Mouse (Mus musculus) retina, postnatal 7 days (tissue): ENCODE measurements around the gene Spr.
A peak's percentile ranks its signal among the peaks of the same experiment; 100 is the strongest.
"Not testable (repeated sequence)": the region's sequence is repeated elsewhere in the genome, so short reads cannot be mapped to it uniquely, and the experiment has no call there.

Experiments
- DNase-seq: peaks from one replicate; pipeline ENCODE4 v3.0.0-alpha.2; 2012; ENCODE audit warnings: low read depth, low spot score

Gene Spr

DNA sequence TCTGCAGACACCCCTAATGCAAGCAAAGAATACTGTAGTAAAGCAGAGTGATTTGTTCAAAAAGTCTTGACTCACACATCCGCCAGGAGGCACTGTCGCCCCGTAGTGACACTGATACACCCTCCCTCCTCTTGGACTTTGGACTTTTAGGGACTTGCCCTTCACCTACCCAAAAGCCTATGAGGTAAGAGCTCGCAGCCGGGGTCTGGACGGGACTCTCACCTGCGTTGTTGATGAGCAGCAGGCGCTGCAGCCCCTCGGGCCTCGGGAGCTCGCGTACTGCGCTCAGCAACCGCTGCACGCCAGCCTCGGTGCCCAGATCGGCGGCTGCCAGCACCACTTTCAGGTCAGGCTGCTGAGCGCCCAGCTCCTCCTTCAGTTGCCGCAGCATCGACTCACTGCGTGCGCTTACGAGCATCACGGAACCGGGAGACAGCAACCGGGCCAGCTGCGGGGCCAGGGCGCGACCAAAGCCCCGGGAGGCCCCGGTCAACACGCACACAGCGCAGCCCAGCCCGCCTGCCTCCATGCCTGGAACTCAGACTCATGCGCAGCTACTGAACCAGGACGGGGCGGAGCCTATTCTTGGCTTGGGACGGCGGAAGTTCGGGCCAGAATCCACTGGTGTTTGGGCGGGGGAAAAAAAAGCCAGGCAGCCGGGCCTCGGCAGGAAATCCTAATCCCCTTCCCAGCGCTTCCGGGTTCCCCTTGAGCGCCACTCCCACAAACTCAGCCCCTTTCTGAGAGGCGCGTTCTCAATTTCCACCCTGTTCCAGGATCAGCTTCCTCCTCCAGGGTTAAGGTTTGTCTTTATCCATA is at the start of gene Spr:
Gene Spr, minus strand, starts transcription at position 550 of the 819 bp plus-strand sequence.
- peak; percentile 77 for DNase-seq

- no peak for DNase-seq
These were observed 49.1 kb upstream of the Spr start for GRCm38 (mm10) chr6:85186744-85187059.

- no peak for DNase-seq
These were observed 48.6 kb upstream of the Spr start for GRCm38 (mm10) chr6:85186033-85186743.

DNA sequence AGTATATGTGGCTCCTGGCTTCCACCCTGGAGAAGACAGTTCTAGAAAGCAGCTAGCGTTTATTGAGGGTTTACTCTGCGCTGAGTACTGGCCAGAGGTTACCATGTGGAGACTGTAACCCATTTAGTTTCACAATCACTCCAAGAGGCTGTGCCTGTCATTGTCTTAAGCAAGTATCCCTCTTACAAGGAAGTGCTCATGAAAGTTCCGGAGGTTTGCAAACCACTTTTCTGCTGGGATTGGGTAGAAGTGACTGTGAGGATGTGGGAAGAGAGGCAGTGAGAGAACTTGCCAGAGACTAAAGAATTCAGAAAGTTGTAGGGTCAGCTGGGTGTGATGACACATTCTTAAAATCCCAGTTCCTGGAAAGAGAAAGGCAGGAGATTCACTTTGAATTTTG is 46.4 kb upstream of the Spr start:
- no peak for DNase-seq

GRCm38 (mm10) chr6:85180036-85180435 is 42.5 kb upstream of the Spr start:
- DNase-seq: no peak

DNA sequence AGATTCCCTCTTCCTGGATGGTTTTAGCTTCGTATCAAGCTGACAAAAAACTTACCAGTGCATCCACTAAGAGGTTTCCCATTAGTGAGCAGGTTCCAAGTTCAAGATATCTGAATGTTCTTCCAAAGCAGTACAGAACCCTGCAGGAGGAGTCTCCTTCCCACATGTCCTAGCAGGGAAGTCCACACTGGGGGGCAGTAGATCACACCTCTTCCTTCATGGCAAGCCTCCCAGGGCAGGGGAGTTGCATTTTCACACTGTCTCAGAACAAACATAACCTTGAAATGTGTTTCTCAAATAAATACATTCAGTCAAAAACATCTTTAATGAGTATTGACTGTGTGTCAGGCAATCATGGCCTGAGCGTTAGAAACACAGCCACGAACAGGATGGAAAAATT is 42.0 kb upstream of the Spr start:
- no peak for DNase-seq

DNA sequence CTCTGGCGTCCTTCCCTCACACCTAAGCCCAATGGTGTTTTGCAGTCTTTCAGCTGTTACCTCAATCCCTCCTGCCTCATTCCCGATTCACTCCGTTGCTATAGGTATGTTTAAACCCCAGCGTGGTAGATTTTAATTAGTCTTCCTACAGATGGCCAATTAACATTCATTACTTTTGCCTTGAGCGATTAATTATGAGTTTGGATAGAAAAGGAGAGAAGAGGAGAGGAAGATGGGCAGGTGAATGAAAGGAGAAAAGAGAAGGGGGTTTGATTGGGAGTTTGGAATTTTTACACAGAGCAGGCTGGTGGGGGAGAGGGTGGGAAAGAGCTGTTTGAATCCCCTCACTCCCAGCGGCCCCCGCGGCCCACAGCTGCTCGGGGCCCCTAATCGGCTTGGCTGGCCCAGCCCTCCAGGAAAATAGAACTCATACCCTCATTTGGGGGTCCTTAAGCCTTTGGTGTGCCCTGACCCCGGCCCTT is 27.9 kb upstream of the Spr start:
- no peak for DNase-seq

DNA sequence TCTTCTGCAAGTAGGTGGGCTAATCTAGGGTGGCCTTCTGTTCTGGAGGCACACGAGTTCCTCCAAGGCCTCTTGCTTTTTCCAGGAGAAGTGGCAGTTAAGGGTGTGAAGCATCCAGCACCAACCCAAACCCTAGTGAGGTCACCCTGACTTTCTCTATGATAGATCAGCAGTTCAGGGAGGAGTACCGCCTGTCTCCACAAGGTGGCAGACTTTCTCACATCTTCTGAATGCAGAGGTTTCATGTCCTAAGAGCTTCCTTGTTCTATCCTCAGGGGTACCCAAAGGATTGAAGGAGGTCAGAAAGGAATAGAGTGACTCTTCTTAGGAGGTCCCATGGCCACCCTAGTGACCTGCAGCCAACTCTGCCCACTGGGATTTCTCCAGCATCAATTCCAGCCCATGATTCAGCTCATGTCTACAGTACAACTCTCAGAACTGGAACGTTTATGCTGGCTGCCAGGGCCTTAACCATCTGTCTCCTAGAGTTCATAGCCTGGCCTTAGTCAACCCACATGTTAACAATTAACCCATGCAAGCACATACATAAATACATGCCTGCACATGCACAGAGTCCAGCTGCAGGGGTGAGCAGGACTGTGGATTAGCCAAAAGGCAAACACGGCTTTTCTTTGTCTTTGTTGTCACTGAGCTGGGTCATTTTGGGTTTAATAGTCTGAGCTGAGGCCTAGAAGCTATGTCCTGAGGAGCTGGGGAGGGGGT is 22.8 kb upstream of the Spr start:
- DNase-seq: peak; percentile 68

GRCm38 (mm10) chr6:85159092-85159760 is 21.7 kb upstream of the Spr start:
- DNase-seq: peak; percentile 24

GRCm38 (mm10) chr6:85158040-85158804 is 20.7 kb upstream of the Spr start:
- not testable (repeated sequence) for DNase-seq

- DNase-seq: not testable (repeated sequence)
These were observed 19.0 kb upstream of the Spr start for GRCm38 (mm10) chr6:85156551-85156950.

- peak; percentile 20 for DNase-seq
These were observed 17.4 kb upstream of the Spr start for GRCm38 (mm10) chr6:85154861-85155528.

DNA sequence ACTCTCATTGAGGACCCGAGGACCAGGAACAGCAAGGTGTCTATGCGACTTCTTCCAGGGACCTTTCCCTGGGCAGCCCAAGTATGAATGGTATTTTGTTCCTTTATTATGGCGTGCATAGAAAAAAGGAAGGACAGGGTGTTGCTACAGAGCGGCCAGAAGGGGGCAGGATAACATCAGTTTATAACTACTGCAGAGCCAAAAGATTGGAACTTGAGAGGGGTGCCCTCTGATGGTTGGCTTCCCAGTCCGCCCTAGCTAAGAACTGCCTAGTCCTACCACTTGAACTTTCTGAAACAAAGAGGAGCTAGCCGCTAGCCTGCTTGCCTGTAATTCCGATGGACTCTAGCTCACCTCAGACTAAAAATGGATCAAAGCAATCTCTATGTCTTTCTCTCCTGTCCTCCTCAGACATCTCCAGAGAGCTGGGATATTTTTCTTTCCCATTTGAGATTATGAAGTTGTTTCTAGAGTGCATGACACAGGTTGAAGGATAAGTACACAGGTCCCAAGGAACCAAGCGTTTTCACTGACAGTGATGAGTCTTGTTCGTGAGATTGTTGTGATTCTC is 16.5 kb upstream of the Spr start:
- DNase-seq: peak; percentile 46

DNA sequence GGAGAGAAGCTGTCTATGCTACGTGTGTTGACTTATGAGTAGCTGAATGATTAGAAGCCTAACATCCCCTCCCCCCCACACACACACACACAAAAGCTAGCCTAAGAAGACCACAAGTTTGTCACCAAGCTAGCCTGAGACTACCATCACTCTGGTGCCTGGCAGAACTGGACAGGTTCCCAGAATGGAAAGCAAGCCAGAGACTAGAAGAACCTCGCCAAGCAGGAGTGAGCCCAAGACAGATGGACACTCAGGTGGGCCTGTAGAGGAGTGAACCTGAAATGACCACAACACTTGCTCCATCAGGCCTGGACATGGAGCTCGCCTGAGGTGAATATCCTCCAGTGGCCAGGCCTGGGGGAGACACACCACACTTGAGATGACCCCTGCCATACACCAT is 12.8 kb upstream of the Spr start:
- DNase-seq: no peak

GRCm38 (mm10) chr6:85147636-85148035 is 10.1 kb upstream of the Spr start:
- DNase-seq: no peak

DNA sequence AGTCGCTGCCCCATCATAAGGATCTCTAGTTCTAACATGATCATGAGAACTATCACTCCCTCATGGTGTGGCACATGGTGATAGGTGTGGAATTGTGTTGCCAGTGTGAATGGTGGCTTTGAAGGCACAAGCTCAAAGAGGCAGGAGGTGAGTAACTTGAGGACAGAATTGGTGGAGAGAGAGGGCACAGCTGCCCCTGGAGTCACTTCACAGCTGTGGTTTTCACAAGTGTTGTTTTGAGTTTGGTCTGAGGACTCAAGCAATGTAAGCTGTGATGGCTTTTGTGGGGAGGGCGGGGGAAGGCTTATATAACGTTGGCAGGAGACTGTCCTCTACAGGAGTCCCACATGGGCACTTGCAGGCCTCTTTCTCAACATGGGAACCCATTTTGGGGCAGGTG is 6.9 kb upstream of the Spr start:
- DNase-seq: no peak

DNA sequence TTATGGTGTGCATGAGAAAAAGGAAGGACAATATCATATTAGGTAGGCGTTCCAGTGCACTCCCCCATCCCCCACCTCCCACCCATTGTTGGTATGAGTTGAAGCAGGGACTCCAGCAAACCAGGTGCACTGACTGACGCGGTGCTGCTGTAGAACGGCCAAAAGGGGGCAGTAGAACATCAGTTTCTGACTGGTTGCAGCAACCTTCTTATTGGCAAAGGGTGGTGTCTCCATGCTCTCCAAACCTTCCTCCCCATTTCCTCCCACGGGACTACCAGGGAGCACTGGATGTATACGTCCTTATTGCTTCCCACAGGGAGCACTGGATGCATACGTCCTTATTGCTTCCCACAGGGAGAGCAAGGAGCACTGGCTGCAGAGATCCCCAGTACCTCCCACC is 3.4 kb upstream of the Spr start:
- DNase-seq: not testable (repeated sequence)

- DNase-seq: no peak
These were observed 2.0 kb upstream of the Spr start for GRCm38 (mm10) chr6:85139534-85139933.

GRCm38 (mm10) chr6:85136784-85137183 is 782 bp downstream of the Spr start:
- not testable (repeated sequence) for DNase-seq

GRCm38 (mm10) chr6:85132794-85133193 is 4.8 kb downstream of the Spr start:
- not testable (repeated sequence) for DNase-seq
